Mouse (Mus musculus) c-Kit-positive CD71-positive TER-119-positive erythroid progenitor cells, embryonic 14.5 days (primary cell): Measurements from ENCODE around the gene Hes1.

ENCODE experiments used
- DNase-seq: peaks from one replicate; pipeline ENCODE4 v3.0.0-alpha.2; 2013; ENCODE audit warnings: low spot score

Gene Hes1

DNA sequence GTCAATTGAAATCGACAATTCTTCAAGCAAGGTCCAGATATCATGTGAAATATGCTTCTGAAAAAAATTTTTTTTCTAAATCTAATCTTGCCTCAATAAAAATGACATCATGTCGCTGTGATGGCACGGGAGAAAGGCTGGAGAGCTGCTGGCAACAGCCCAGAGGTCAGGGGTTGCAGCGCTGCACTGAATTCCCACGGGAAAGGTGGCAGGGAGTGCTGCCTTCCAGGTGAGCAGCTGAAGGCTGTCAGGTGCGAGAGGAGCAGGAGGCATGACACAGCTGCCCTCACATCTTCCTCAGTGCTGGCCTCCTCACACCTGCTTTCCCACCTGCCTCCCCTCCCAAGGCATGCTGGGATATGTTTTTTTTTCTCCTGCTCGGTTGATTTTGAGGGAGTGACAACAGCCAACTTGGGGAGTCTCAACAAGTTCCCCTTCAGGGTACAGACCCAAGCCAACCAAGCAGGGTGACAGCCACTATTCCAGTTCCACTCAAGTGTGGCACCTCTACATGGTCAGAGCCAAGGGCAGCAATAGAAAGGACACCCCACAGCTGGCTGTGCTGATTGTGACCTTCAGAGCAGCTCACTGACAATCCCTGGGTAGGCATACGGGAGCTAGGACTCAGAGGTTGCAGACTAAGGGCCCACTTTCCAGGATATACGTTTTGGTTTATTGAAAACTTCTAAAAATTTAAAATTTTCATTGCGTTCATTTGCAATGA, 13.3 kb upstream of the Hes1 start:
- DNase-seq: no peak

DNA sequence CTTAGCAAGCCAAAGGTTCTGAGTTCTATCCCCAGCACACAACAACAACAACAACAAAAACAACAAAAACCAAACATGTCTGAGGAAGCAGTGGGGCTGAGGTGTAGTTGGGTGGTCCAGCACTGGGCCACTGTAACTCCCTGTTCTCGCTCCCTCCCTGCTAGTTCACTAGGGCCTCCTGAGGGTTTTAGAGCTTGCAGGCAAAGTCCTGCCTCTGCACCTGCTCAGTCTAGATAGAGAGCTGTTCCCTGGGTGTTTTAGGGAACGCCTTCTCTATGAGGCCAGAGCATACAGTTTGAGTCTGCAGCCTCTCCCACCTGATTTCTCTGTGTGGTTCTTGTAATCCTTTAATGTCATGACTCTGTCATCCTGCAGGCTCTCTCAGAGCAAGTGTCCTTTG, 11.9 kb upstream of the Hes1 start:
- no peak for DNase-seq

DNA sequence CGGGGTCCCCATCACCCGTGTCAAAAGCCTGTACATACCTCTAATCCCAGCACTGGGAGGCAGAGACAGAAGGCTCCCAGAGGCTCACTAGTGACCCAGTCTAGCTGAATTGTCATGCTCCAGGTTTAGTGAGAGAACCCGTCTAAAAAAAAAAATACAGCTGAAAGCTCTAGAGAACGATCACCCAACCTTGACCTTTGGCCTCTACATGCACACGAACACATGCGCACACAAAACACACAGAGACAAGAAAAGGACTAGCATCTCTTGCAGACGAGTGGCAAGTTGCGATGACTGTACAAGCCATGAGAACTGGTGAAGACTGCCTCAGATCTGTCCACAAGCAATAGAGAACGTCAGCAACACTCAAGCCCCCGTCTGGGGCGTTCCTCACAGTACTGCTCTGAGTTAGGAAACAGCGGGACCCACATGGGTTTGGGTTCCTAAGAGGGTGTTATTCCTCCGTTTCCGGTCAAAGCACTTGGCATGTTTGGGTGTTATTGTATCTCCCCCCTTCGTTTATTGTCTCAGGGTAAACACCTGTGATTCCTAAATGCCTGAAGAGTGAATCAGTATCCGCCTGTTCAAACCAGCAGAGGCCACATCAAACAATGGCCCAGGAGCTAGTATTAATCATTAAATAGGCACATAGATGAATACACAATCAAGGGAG, 11.2 kb upstream of the Hes1 start:
- DNase-seq: no peak

DNA sequence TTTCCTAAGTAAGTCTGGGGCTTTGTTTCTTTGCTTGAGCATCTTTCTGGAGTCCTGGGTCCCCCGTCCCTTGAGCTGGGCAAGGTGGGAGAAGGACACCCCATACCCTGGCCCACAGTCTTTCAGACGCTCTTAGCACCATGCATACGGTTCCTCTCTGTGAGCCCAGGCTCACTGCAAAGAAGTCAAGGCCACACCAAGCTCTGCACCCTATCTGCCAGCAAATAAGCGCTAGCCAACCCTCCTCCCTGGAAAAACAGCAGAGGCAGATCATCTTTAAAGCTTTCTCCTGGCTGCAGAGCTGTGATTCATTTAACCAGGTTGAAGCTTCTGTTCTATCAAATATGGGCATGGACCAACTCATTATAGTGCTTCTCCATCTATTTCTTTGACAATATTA, 9.6 kb upstream of the Hes1 start:
- DNase-seq: no peak

DNA sequence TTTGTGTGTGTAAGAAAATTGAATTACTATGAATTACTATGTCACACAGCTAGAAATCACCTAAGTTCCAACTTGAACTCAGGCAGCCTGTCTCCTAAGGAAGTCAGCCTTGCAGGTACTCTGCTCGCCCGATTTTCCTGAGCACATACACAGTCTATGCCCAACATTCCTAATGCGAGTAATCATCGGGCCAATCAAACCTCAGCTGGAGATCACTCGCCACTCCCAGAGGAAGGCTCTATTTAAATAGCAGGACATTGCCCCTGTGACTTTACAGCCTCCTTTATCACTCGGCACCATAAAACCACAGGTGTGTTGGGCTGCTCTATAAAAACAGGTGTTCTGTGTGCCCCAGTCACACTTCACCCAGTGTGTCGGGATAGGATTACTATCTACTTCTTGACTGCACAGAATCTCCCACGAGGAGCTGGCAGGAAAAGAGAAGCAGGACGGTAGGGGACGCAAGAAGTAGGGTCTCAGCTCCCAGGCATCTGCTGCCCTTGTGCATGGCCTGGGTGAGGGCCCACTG, 8.8 kb upstream of the Hes1 start:
- no peak for DNase-seq

DNA sequence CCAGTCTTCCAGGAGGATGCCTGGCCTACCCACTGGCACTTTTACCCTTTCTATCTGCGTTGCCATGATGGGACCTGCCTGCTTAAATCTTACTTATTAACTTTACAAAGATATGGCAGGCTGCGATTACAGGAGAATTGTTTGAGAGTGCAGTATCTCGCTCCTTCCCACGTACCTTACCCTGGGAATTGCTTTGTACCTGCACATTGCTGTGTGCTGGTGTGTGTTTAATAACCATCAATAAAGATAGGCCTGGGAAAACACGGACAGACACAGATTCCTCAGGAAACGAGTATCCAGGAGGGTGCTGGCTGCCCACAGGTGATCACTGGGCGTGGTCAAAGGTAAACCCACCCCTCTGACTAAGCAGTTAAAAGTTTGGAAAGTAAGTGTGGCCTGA, 8.3 kb upstream of the Hes1 start:
- DNase-seq: no peak

DNA sequence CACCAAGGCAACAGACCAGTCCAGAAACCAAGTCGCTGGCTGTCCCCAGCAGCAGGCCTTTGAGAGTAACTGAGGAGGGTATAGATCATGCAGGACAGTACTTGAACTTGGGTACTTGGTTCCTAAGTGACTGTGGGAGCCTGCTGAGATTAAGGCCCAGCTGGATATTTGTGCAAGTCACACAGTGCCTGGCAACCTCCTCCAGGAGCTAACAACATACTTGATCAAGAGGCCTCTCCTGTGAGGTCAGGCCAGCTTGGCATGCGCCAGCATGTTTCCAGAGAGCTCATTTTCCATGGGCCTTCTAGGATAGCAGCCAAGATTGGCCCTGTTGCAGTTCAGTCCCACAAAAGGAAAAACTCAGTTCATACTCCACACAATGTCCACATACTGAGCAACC, 7.3 kb upstream of the Hes1 start:
- DNase-seq: no peak

DNA sequence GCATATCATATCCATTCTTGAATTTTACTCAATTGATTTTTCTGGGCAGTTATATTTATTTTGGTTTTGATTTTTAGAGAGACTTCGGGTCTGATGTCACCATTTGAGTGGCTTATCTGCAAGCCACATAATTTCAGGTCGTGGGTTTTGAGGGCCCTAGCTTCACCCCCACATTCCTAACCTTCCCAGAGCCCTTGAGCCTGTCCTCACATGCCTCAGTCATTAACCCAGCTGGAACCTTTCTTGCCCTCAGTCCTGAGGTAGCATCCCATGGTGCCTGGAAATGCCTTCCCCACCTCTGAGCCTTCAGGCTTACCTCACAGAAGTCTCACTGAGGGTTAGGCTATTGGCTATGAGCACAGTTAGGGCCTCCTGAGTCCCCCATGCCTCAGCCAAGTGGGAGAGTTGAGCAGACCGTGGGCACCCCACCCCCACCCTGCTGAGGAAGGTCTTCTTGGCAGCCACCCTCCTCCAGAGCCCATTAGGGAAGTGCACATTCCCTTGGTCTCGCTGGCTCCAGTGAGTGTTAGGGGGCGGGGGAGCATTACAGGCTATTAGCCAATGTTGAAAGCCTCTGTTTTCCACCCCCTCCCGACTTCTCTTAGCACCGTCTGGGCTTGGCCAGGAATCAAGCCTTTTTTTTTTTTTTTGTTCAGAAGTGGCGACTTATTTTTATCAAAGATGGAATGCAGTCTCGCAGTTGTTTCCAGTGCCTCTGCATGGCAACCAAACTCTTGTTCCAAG, 5.0 kb upstream of the Hes1 start:
- no peak for DNase-seq

DNA sequence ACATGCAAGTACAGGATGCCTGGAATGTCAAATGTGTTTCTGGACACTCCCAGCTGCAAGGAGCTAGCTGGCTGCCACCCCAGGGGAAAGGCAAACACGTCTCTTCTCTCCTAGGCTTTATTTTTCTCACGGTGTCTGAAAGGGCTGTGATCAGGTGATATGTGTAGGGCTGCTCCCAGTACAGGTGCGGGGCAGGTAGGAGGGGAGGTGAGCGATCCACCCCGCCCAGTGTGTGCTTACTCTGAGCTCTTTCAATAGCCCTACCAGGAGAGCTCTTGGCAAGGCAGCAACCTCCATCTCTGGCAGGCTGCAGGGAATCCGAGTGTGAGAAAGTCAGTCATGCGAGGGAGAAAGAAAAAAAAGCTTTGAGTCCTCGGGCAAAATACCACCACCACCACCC, 3.8 kb upstream of the Hes1 start:
- no peak for DNase-seq

DNA sequence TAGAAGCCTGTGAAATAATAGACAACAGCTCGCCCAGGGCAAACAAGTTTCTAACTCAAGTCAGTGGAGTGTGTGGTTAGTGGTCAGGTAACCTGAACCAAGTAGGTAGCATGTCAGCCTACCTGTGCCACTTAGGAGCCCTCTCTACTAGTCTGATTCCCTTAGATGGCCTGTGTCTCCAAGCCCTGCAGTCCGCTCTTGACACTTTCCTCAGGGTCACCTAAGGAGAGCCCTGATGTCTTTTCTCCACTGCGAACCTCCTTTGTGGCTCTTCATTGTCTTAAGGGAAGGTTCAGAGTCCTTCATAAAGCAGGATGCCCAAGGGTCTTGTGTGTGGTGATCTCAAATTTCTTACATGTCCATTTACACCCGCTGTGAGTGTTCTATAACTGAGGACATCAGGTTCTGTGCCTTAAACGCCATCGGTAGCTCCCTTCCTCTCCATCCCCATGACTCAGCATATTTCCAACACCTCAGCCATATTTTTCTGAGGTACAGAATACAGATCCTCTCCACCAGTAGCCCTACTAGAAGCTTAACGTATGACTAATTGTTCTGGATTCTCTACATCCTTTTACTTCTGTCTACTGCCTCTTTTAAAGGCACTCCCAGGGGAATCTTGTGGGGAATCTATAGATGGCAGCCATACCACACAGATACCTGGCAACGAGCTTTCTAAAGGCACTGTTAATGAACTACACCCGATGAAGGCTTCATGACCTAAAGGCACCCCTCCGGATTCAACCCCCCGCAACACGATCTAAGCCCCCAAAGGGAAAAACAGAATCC, 1.7 kb upstream of the Hes1 start:
- DNase-seq: no peak

DNA sequence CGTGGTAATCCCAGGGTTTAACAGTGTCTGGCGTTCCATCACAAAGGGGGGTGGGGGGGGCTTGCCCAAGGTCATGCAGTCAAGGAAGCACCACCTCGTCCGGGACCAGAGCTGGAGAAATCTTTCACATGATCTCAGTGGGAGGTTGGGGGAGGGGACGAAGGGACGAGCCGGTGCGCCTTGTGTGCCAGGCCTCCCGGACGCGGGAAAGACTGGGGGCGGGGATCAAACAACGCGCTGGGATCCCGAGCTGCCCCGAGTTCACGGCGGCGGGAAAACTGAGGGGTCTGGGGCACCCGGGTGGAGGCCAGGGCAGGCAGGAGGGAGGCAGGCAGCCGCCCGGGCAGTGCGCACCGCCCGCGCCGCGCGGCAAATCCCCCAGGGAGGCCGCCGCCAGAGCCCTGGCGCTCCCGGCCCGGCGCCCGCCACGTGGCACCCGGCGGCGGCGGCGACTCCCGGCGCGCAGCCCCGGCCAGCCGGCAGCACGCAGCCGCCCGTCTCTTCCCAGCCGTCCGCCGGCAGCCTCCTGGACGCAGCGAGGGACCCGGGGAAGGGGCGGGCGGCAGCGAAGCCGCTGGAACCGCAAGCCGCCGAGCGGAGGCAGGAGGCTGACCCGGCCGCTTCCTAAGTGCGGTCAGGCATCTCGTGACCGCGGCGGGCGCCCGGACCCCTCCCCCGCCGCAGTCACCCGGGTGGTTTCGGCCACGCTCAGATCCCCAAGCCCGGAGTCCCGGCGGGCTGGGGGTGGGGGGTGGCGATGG, 883 bp upstream of the Hes1 start:
- DNase-seq: no peak

DNA sequence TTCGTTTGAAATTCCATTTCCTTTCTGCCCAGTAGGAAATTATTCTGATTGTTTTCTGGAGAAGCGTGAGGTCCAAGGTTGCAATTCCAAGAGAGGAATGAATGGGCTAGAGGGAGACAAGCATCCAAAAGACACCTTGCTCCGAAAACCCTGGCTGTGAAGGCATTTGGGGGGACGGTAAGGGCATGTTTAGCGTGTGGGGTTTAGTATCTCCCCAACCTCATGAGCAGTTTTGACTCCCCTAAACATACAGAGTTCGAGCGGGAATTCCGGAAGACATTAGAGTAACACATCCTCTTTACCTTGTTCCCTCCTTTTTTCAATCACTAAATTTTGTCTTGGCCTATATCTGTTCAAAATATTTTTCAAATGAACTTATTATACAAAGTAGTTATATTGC, 429 bp downstream of the Hes1 start:
- DNase-seq: no peak

DNA sequence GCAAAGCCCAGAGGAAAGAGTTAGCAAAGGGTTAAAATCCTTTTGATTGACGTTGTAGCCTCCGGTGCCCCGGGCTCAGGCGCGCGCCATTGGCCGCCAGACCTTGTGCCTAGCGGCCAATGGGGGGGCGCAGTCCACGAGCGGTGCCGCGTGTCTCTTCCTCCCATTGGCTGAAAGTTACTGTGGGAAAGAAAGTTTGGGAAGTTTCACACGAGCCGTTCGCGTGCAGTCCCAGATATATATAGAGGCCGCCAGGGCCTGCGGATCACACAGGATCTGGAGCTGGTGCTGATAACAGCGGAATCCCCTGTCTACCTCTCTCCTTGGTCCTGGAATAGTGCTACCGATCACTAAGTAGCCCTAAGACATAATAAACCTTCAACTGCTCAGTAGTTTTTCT, 893 bp downstream of the Hes1 start:
- no peak for DNase-seq

DNA sequence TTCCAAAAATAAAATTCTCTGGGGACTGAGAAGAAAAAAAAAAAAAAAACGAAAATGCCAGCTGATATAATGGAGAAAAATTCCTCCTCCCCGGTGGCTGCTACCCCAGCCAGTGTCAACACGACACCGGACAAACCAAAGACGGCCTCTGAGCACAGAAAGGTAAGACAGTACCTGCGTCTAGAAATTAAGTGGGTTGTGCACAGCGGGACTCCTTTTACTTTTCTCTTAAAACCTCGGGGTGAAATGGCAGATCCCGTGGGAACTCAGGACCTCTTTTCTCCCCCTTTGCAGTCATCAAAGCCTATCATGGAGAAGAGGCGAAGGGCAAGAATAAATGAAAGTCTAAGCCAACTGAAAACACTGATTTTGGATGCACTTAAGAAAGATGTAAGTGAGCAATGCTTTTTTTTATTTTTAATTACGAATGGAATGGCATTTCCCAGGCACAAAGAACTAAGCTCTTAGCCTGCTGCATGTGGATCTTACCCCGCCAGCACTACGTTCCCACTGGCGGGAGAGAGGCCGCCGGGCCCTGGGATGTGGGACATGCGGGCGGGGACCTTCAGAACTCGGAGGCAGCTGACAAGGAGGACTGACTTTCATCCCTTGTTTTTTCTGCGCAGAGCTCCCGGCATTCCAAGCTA, 1.5 kb downstream of the Hes1 start:
- no peak for DNase-seq

DNA sequence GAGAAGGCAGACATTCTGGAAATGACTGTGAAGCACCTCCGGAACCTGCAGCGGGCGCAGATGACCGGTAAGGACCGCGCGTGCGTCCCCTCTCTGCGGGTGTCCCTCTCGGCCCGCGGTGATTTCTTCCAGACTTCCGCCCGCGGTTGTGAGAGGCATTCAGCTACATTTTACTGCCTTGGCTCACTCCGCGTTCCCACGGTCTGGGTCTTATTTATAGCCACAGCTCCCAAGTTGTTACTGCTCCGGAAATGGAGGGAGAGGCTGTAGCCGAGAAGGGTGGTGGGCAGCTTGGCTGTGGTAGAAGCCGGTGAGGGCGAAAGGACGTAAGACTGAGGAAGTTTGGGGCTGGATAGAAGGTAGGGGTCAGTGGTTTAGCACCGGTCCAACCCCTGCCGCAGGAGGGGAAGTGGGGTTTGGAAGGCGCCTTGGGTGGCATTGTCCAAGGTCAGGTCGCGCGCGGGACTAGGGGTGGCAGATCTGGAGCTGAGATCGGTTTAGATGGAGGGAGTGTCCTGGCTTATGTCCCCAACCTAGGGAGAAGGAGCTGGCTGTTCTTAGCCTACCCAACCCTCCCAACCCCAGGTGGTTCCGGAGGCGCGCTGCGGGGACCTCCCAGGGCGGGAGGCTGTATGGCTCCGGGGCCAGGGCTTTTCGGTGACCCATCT, 2.1 kb downstream of the Hes1 start:
- DNase-seq: no peak

DNA sequence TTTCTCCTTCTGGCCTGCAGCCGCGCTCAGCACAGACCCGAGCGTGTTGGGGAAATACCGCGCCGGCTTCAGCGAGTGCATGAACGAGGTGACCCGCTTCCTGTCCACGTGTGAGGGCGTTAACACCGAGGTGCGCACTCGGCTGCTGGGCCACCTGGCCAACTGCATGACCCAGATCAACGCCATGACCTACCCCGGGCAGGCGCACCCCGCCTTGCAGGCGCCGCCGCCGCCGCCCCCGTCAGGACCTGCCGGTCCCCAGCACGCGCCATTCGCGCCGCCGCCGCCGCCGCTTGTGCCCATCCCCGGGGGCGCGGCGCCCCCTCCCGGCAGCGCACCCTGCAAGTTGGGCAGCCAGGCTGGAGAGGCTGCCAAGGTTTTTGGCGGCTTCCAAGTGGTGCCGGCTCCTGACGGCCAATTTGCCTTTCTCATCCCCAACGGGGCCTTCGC, 2.7 kb downstream of the Hes1 start:
- DNase-seq: no peak

DNA sequence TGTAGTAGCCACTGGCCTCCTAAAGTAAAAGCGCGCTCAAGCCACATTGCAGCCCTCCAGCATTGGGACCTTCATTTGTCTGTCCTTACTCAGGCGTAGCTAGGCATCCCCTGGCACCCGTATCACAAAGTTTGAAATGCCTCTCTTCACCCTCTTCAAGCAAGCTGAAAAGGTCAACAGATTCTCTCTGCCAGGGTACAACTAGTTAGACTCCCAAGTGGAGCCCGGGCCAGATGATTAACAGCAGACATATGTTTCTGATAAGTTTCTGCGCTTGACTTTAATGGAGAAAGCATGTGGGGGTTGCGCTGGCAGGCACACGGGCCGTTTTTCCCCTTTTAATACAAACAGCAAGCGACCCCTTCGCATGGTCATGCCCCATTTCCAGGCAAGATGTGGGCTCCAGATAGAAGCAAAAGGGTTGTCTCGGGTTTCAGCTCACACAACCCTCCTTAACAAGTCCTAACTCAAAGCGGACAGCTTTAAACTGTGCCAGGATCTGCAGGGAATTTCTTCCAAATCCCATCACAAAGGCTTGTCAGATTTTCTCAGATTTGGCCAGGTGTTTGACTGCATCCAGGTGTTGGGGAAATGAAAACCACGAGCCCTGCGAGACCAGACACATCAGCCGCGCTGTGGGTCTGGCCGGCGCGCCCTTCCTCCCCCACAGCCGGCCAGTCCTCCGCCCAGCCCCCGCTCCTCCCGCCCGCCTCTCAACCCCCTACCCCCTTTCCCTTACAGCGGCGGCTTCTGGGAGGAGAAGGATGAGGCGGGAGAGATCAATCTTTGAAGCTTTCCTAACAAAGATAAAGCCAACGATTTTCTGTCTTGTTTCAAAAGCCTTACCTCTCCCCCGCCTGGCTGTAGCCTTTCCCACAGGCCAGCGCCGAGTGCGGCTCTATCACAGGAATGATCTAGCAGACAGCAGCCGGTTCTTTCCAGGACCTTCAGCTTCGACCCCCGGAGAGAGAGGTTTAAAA, 4.1 kb downstream of the Hes1 start:
- DNase-seq: no peak

DNA sequence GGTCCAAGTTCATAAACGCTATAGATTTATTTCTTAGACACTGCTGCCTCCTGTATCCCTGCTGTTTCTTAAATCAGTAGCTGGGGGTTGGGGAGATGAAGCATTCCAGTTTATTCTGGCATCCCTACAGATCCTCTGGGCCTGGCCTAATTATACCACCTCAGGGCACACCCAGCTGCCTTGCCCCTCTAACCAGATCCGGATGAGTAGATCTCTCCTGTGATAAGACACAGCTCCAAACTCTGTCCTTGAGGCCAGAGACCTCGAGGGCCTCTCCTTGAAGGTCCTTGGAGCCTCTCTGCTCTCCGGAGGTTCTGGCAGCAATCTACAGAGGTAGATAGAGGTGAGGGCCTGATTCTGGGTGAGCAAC, 5.4 kb downstream of the Hes1 start:
- DNase-seq: no peak
